Mouse (Mus musculus) lung, embryonic 15.5 days (tissue): ENCODE results near the gene Slc25a44. TPM values are rescaled to one million over a fixed set of nuclear protein-coding genes. Genes with fewer than 3 reads are reported as not detected.

Experiments used
- ATAC-seq: fragments of 200-750 bp; cut with Nextera tagmentation; 2 replicates; pipeline ENCODE4 v1.8.0; 2017; ENCODE audit warnings: moderate number of reproducible peaks, borderline replicate concordance; ENCODE audit not compliant: low FRiP score, low TSS enrichment; ENCODE audit errors: extremely low read depth
- H3K27ac ChIP-seq: fragments of 300-500 bp; sonication (generic); 2 replicates; pipeline ENCODE4 v1.5.1; 2015; ENCODE audit warnings: moderate library complexity, mild to moderate bottlenecking, inconsistent platforms
- H3K27me3 ChIP-seq: fragments of 300-500 bp; sonication (generic); 2 replicates; pipeline ENCODE4 v1.6.1; 2015; ENCODE audit warnings: inconsistent platforms
- H3K36me3 ChIP-seq: fragments of 300-500 bp; sonication (generic); 2 replicates; pipeline ENCODE4 v1.6.1; 2015; ENCODE audit warnings: inconsistent platforms
- H3K4me1 ChIP-seq: fragments of 300-500 bp; sonication (generic); 2 replicates; pipeline ENCODE4 v1.6.1; 2015; ENCODE audit warnings: inconsistent platforms
- H3K4me2 ChIP-seq: fragments of 300-500 bp; sonication (generic); 2 replicates; pipeline ENCODE4 v1.6.1; 2015; ENCODE audit warnings: inconsistent platforms, mild to moderate bottlenecking, moderate library complexity
- H3K4me3 ChIP-seq: fragments of 300-500 bp; sonication (generic); 2 replicates; pipeline ENCODE4 v1.5.1; 2015; ENCODE audit warnings: mild to moderate bottlenecking, inconsistent platforms
- H3K9ac ChIP-seq: fragments of 300-500 bp; sonication (generic); 2 replicates; pipeline ENCODE4 v1.6.1; 2015; ENCODE audit warnings: inconsistent platforms
- H3K9me3 ChIP-seq: fragments of 300-500 bp; sonication (generic); 2 replicates; pipeline ENCODE4 v1.6.1; 2016; ENCODE audit warnings: inconsistent platforms
- whole genome bisulfite sequencing: fragments of 180-500 bp; shearing (Covaris S2); methylation state at CpG from one replicate; pipeline ENCODE4 v1.1.7; 2015; 5-methylcytosine and 5-hydroxymethylcytosine counted together
- polyA plus RNA-seq: library from polyadenylated mRNA; unstranded; fragments of >200 nt; fragmentation: Nextera tagmentation; extraction: Ambion mirVana; gene quantifications from 2 replicates; pipeline ENCODE4 v1.2.1, GENCODE M21; 2015

Slc25a44 gene
- polyA plus RNA-seq, 1 experiment from 2014 or later: 14.8 TPM

DNA sequence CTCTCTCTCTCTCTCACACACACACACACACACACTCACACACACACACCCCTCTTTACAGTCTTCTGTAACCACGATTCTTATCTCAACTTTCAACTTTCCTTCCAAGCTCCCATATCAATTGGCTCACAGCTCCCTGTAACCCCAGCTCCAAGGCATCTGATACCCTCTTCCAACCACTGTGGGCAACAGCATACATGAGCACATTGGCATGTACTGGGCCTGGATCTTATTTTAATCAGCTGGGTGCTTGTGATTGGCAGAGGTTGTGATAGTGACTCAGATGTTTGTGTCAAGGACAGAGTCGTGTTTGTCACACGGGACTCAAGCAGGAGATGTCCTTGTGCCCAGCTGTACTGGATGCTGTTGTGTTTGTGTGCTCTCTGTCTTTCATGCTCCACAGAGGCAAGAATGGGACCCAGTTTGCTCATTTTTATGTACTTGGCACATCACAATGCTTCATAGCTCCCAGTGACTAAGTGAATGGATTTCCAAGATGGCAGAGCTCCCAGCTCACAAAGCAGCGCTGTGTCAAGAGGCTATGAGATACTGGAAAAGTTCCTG lies 2.5 kb upstream of the Slc25a44 start:
- Histone ChIP-seq H3K36me3 (no peaks in the 10 kb centered on the region), H3K4me1 (peaks cover 12% of the 10 kb centered on the region), H3K4me3 (no peak overlapping the region), H3K27me3 (no peaks in the 10 kb centered on the region), H3K9me3 (no peaks in the 10 kb centered on the region), H3K4me2 (no peak overlapping the region), H3K9ac (no peak overlapping the region), H3K27ac (no peak overlapping the region)
- 71% methylated on average over 4 of the region's 4 CpGs for WGBS
- ATAC-seq: no peak

DNA sequence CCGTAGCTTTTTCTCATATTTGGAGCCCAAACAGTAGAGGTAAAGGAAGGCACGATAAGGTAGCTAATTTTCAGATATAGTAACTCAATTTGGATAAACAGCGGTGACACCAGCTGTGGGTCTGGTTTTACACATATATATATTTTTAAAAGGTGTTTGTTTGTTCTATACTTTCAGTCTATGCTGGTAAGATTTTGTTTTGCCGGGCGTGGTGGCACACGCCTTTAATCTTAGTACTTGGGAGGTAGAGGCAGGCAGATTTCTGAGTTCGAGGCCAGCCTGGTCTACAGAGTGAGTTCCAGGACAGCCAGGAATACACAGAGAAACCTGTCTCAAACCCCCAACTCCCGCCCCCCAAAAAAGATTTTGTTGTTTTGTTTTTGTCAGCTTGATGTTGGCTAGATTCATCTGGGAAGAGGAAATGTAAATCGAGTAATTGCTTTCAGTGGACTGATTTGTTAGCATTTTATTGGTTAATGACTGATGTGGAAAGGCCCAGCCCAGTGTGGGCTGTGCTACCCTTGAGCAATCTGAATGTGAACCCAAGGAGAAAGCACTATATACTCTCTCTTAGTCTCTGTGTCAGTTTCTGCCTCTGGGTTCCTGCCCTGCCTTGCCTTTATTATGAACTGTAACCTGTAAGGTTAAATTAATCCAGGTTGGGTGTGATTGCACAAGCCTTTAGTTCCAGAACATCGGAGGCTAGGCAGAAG lies 925 bp upstream of the Slc25a44 start:
- Histone ChIP-seq H3K9me3 (no peaks in the 10 kb centered on the region), H3K36me3 (peaks cover 1% of the 10 kb centered on the region; the same call in 1 of the 2 replicates), H3K27ac (no peak overlapping the region), H3K4me3 (no peak overlapping the region), H3K27me3 (no peaks in the 10 kb centered on the region), H3K4me1 (peaks cover 19% of the 10 kb centered on the region), H3K4me2 (peak overlapping the region; percentile 87), H3K9ac (0 out of 2 replicates have a peak overlapping the region, but pooled peaks have one; percentile 24)
- ATAC-seq: no peak
- WGBS: 84% methylated on average over 10 of the region's 10 CpGs

DNA sequence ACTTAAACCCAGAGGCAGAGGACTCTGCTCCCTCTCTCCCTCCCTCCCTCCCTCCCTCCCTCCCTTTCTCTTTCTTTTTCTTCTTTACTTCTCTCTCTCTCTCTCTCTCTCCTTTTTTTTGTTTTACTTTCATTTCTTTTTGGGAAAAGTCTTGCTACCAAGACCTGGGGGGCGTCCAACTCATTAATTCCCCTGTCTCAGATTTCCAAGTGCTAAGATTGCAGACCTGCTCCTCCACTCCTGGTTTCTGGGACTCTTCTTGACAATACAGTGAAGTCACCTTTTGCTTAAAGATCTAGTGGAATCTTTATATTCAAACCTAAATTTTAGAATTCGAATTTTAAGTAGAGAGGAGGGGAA lies 371 bp upstream of the Slc25a44 start:
- H3K4me1 ChIP-seq: peaks cover 19% of the 10 kb centered on the region
- H3K27me3 ChIP-seq: no peaks in the 10 kb centered on the region
- H3K27ac ChIP-seq: no peak overlapping the region
- peak overlapping the region; percentile 87 for H3K4me2 ChIP-seq
- no peak for ATAC-seq
- no peaks in the 10 kb centered on the region for H3K9me3 ChIP-seq
- WGBS: 9% methylated on average over 2 of the region's 2 CpGs
- 0 out of 2 replicates have a peak overlapping the region, but pooled peaks have one; percentile 24 for H3K9ac ChIP-seq
- peaks cover 7% of the 10 kb centered on the region for H3K36me3 ChIP-seq
- H3K4me3 ChIP-seq: peak overlapping the region; percentile 87

DNA sequence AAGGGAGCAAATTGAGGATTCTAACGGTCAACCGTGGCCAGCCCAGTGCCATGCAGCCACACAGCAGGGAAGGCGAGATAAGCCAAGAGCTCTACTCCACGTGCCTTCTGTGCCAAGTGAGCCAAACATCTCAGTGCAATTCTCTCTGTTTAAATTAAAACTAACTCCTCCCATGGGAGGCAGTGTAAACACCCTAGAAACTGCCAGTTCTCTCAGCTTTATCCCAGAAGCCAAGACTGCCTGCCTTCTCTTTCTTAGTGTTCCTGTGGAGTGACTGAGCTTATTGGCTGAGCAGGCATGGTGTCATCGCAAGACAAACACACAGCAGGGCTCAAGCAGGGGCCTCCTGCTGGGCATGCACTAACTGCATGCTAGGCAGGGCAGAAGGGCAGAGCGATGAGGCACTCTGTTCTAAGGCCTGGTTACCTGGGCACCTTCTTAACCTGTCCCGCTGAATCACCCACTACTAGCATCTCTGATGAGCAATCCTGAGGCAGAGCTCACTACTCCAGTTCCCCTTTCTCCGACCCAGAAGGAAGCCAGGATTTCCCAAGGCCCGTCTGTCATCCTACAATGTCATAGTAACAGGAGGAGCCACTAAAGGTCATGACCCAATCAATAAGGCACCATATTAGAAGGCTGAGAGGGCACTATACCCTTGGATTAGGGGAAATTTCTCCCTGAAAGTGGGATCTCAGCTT lies 2.8 kb downstream of the Slc25a44 start:
- WGBS: 24% methylated on average over 9 of the region's 9 CpGs
- peak; percentile 5; the same call in 1 of the 2 replicates for ATAC-seq
- Histone ChIP-seq H3K4me2 (0 out of 2 replicates have a peak overlapping the region, but pooled peaks have one; percentile 11), H3K27me3 (no peaks in the 10 kb centered on the region), H3K9ac (no peak overlapping the region), H3K9me3 (no peaks in the 10 kb centered on the region), H3K27ac (peak overlapping the region; percentile 40), H3K4me1 (peaks cover 19% of the 10 kb centered on the region), H3K4me3 (no peak overlapping the region), H3K36me3 (peaks cover 32% of the 10 kb centered on the region)

DNA sequence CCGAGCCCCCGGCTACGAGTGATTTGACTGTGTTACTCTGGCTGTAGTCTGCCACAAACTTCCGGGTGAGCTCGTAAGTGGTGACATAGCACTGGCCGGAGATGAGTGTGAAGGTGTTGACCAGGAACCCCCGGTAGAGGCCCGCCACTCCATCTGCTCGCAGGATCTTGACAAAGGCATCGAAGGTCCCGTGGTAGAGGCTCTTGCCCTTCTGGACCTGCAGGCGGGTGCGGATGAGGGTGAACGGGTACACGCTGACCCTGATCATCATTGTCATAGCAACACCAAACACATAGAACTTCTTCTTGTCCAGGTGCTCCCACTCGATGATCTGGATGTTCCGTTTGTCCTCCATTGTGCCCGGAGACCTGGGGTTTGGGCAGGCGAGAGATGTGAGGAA lies 4.2 kb downstream of the Slc25a44 start:
- Histone ChIP-seq H3K4me3 (no peak overlapping the region), H3K27me3 (no peaks in the 10 kb centered on the region), H3K27ac (no peak overlapping the region), H3K9me3 (no peaks in the 10 kb centered on the region), H3K4me1 (peaks cover 19% of the 10 kb centered on the region), H3K9ac (no peak overlapping the region), H3K4me2 (no peak overlapping the region), H3K36me3 (peaks cover 33% of the 10 kb centered on the region)
- no peak for ATAC-seq
- WGBS: 92% methylated on average over 19 of the region's 19 CpGs

DNA sequence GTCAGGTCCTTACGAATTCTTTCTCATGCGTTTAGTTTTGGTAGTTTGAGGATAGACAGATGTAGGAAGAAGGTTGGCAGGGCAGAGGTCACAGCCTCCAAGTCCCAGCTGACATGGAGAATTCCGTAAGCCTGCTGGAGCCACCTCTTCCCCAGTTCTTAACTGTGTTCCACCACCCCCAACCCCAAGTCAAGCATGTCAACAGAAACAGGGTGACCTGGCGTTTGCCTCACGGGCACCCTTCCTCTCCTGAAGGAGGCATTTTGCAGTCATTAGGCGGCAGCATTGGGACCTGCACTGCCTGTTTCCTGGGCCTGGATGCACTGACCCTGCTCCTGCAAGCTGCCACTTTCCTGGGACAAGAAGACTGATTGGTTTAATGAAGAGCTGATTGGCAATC lies 6.9 kb downstream of the Slc25a44 start:
- Histone ChIP-seq H3K27me3 (no peaks in the 10 kb centered on the region), H3K4me3 (no peak overlapping the region), H3K9ac (no peak overlapping the region), H3K27ac (no peak overlapping the region), H3K36me3 (peaks cover 44% of the 10 kb centered on the region), H3K4me2 (no peak overlapping the region), H3K9me3 (no peaks in the 10 kb centered on the region), H3K4me1 (0 out of 2 replicates have a peak, but pooled peaks cover 6% of the 10 kb centered on the region)
- ATAC-seq: no peak
- 67% methylated on average over 6 of the region's 6 CpGs for WGBS

DNA sequence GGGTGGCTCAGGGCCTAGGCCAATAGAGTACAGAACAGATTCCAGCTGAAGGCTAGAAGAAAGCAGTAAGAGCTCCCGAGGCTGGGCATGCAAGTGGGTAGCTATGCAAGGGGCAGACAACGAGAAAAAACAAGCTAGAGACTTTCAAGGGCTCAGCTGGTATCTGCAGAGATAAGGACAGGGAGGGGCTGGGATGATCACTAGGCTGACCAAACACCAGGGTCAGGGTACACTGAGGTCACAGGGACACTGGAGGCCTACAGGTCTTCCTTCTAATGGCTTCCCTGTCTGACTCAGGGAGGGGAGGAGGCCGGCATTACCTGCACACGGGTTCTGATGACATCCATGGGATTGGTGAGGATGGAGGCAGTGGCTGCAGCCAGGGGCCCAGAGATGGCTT lies 9.3 kb downstream of the Slc25a44 start:
- 60% methylated on average over 4 of the region's 4 CpGs for WGBS
- H3K27ac ChIP-seq: no peak overlapping the region
- no peak overlapping the region for H3K4me2 ChIP-seq
- peaks cover 47% of the 10 kb centered on the region for H3K36me3 ChIP-seq
- no peaks in the 10 kb centered on the region for H3K27me3 ChIP-seq
- no peaks in the 10 kb centered on the region for H3K9me3 ChIP-seq
- no peak overlapping the region for H3K9ac ChIP-seq
- H3K4me1 ChIP-seq: peaks cover 4% of the 10 kb centered on the region; the same call in 1 of the 2 replicates
- no peak overlapping the region for H3K4me3 ChIP-seq
- no peak for ATAC-seq

DNA sequence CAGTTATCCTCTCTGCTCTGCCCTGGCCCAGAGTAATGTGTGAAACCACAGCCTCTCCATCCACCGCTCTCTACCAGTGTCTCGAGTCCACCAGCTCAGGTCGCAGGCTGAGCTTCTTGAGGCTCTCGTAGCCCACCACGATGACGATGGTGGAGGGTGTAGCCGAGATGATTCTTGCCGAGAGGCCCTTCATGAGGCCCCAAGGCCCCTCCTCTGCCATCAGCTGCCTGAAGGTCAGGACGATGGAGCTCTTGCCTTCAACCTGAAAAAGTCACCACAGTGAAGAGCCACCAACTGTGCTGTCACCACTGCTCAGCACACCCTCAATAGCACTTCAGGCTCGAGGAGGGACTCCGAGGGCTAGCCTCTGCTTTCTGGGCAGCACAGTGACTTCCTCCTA lies 12.3 kb downstream of the Slc25a44 start:
- 81% methylated on average over 11 of the region's 11 CpGs for WGBS
- H3K9me3 ChIP-seq: no peaks in the 10 kb centered on the region
- H3K4me3 ChIP-seq: no peak overlapping the region
- H3K36me3 ChIP-seq: peaks cover 20% of the 10 kb centered on the region
- H3K4me2 ChIP-seq: no peak overlapping the region
- no peaks in the 10 kb centered on the region for H3K27me3 ChIP-seq
- H3K4me1 ChIP-seq: peaks cover 23% of the 10 kb centered on the region
- no peak overlapping the region for H3K9ac ChIP-seq
- ATAC-seq: no peak
- no peak overlapping the region for H3K27ac ChIP-seq

DNA sequence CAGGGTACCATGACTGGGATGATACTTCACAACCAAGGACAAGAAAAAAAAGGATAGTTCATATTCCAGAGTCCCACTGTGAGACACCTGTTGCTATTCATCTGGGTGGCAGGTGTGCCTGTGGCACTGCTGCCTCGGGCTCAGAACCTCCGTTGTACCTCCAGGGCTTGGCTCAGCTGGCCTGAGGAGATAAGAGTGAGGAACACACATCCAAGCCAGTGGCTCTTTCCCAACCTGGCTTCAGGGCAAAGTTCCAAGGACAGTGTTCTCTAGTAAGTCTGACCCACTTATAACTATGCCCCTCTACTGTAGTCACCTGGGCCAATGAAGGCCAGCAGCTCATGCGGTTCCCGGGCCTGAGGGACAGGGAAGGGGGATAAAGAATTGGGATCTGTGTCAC lies 13.3 kb downstream of the Slc25a44 start:
- WGBS: 81% methylated on average over 4 of the region's 4 CpGs
- peaks cover 19% of the 10 kb centered on the region for H3K36me3 ChIP-seq
- no peak overlapping the region for H3K4me2 ChIP-seq
- H3K4me3 ChIP-seq: no peak overlapping the region
- no peak for ATAC-seq
- H3K27me3 ChIP-seq: no peaks in the 10 kb centered on the region
- no peak overlapping the region for H3K27ac ChIP-seq
- no peaks in the 10 kb centered on the region for H3K9me3 ChIP-seq
- no peak overlapping the region for H3K9ac ChIP-seq
- H3K4me1 ChIP-seq: peaks cover 26% of the 10 kb centered on the region

DNA sequence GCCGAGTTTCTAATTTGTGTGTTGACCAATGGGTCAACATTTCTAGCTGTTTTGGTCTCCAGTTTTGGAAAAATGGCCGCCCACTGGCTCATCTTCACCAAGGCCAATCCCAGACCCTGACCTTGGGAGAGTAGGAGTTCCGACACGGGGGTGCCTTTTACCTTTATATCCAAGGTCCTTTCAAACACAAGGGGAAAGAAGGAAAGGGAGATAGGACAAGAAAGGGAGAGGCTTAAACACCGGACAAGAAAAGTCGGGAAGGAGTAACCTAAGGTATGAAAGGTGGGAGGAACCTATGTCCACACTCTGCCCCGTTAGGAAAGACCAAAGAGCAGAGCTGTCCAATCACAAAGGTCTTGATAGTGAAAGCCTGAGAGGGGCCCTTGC lies 14.3 kb downstream of the Slc25a44 start:
- H3K9ac ChIP-seq: peak overlapping the region; percentile 14; the same call in 1 of the 2 replicates
- H3K27me3 ChIP-seq: no peaks in the 10 kb centered on the region
- H3K4me1 ChIP-seq: peaks cover 26% of the 10 kb centered on the region
- H3K27ac ChIP-seq: peak overlapping the region; percentile 95
- 21% methylated on average over 7 of the region's 7 CpGs for WGBS
- ATAC-seq: no peak
- H3K4me2 ChIP-seq: peak overlapping the region; percentile 76
- peaks cover 16% of the 10 kb centered on the region for H3K36me3 ChIP-seq
- H3K4me3 ChIP-seq: peak overlapping the region; percentile 81
- no peaks in the 10 kb centered on the region for H3K9me3 ChIP-seq

DNA sequence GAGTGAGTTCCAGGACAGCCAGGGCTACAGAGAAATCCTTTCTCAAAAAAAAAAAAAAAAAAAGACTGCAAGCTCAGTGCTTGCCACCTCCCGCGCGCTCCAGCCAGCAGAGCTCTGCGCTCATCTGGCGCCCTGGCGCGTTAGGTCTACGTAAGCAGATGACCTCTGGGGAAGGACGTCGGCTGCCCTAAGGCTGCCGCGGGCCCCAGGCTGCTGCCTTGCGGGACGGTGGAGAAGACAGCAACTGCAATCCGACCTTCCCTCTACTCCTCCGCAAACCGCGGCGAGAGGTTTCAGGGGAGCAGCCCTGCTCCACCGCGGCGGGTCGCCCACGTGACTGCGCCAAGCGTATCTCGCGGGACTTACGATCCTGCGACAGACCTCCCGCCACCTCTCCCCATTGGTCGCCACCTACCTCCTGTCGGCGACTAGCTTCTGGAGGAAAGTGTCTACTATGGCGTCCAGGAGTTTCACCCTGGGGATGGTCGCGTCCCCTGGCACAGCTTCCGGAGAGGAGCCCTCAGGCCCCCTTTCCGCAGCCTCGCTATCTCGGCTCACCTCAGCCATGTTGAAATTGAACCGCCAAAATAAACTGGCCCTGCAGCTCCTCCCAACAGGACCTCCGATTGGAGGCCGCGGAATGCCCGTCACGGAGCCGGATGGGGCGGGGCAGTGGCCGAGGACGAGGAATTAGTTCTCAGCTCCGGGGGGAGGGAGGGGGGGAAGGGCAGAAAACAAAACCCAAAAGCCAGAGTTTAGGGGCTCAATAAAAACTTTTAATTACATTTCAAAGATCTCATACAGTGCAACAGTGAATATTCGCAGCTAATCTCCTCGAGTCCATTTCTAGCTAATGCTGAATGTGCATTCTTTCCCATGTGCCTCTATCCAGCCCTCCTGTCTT lies 14.9 kb downstream of the Slc25a44 start, which contains the start of gene Pmf1:
Gene Pmf1, minus strand, starts transcription at position 591 of the 904 bp plus-strand sequence.
- H3K36me3 ChIP-seq: peaks cover 11% of the 10 kb centered on the region; the same call in 1 of the 2 replicates
- H3K4me2 ChIP-seq: peak within 1 kb of the TSS; percentile 76
- peak within 1 kb of the TSS; percentile 95 for H3K9ac ChIP-seq
- no peaks in the 10 kb centered on the region for H3K9me3 ChIP-seq
- H3K4me1 ChIP-seq: peaks cover 26% of the 10 kb centered on the region
- ATAC-seq: peak; percentile 91
- peak within 1 kb of the TSS; percentile 95 for H3K27ac ChIP-seq
- peak within 1 kb of the TSS; percentile 81 for H3K4me3 ChIP-seq
- no peaks in the 10 kb centered on the region for H3K27me3 ChIP-seq
- under 1% methylated on average over 53 of the region's 54 CpGs for WGBS
